Mouse (Mus musculus): ENCODE results near the gene Gm11756.
"Not testable (repeated sequence)": the region's sequence is repeated elsewhere in the genome, so short reads cannot be mapped to it uniquely, and the experiment has no call there.

The Gm11756 gene

DNA sequence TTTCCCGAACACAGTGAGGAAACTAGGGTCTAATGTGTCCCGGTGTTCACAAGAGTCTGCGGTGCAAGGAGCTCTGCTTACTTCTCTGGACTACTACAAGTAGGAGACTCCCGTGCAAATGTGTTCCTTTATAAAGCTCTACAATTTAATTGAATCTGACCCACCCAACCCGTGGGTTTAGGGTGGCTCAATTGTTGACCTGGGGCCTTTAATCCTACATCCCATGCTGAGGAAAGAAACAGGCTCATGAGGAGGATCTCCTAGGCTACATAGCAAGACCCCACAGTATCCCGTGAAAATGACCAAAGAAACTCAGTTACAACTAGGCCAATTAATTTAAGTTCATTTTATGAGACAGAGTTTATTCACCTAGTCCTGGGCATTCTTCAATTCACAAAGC is at the start of gene Gm11756:
Gene Gm11756 (minus strand): TSS at position 101 of the 400 bp plus-strand sequence.
- not testable (repeated sequence) for DNase-seq (ENCODE audit: extremely low read depth, insufficient read length, low spot score)

DNA sequence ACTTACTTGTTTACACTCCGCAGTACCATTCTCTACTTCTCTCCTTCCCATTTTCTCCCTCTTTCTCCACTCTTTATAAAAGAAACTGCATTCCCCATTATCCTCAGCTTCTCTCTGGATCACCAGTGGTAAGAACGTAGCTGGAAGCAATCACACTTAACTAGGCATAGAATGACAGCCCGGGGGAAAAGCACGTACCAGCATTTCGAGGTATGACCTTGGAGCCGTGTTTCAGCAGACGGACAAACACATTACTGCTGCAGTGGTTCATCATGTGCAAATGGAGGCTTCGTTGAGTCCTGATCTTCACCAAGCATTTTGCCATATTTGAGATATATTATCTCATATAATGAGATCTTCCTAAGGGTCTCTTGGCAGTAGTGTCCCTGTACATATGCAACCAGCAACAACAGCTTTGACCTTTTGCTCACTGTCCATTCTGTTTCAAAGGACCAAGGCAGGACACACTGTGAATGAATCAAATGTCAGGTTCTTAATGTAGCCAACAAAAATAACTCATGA is 29.9 kb upstream of the Gm11756 start, which contains the start of gene 2310002L09Rik:
Gene 2310002L09Rik (minus strand): TSS at position 472 of the 522 bp plus-strand sequence.
- DNase-seq (ENCODE audit: extremely low read depth, insufficient read length, low spot score), result no peak

DNA sequence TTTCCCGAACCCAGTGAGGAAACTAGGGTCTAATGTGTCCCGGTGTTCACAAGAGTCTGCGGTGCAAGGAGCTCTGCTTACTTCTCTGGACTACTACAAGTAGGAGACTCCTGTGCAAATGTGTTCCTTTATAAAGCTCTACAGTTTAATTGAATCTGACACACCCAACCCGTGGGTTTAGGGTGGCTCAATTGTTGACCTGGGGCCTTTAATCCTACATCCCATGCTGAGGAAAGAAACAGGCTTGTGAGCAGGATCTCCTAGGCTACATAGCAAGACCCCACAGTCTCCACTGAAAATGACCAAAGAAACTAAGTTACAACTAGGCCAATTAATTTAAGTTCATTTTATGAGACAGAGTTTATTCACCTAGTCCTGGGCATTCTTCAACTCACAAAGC is 14.7 kb downstream of the Gm11756 start, which contains the start of gene Gm13871:
Gene Gm13871 (minus strand): TSS at position 101 of the 400 bp plus-strand sequence.
- DNase-seq (ENCODE audit: extremely low read depth, insufficient read length, low spot score), result not testable (repeated sequence)

DNA sequence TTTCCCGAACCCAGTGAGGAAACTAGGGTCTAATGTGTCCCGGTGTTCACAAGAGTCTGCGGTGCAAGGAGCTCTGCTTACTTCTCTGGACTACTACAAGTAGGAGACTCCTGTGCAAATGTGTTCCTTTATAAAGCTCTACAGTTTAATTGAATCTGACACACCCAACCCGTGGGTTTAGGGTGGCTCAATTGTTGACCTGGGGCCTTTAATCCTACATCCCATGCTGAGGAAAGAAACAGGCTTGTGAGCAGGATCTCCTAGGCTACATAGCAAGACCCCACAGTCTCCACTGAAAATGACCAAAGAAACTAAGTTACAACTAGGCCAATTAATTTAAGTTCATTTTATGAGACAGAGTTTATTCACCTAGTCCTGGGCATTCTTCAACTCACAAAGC is 29.5 kb downstream of the Gm11756 start, which contains the start of gene Gm11757:
Gene Gm11757 (minus strand): TSS at position 101 of the 400 bp plus-strand sequence.
- DNase-seq (ENCODE audit: extremely low read depth, insufficient read length, low spot score), result not testable (repeated sequence)

DNA sequence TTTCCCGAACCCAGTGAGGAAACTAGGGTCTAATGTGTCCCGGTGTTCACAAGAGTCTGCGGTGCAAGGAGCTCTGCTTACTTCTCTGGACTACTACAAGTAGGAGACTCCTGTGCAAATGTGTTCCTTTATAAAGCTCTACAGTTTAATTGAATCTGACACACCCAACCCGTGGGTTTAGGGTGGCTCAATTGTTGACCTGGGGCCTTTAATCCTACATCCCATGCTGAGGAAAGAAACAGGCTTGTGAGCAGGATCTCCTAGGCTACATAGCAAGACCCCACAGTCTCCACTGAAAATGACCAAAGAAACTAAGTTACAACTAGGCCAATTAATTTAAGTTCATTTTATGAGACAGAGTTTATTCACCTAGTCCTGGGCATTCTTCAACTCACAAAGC is 44.4 kb downstream of the Gm11756 start, which contains the start of gene Gm11758:
Gene Gm11758 (minus strand): TSS at position 101 of the 400 bp plus-strand sequence.
- not testable (repeated sequence) for DNase-seq (ENCODE audit: extremely low read depth, insufficient read length, low spot score)

Data from 3134 (cell line).